Mouse (Mus musculus): Measurements from ENCODE around the gene Rxfp1.

Rxfp1 gene

DNA sequence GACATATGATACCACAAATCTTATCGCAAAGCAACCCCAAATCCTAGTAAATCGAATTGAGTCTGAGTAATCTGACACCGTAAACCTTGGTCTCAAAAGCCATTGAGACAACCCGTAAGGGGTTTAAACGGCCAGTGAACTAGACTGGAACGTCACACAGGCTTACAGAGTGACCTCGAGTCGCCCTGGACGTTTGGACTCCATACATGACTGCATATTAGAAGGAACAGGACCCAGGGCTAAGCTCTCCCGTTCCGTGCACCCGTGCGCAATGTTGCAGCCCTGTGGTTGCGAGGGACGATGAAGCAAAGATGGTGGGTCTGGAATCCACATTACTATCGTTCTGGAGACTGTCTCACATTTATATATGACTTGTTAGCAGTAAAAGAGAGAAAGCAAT, 65.5 kb downstream of the Rxfp1 start:
- 86% methylated on average over 16 of the region's 16 CpGs for WGBS

DNA sequence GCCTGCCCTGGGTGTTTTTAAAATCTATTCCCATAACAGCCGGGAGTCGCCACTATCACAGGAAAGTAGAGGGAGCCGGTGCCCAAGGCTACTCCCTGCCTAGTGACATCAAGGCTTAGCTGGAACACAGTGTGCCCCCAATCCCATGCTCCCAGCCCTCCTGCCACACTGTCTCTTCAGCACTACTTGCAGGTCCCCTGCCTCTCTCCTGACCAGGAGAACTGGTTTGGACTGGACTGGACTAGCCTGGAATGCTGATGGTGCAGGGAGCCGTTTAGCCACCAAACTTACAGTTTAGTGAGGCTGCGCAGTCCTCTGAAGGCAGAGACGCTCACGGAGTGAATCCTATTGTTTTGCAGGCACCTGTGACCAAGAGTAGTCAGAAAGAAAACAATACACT, 67.1 kb downstream of the Rxfp1 start:
- 86% methylated on average over 7 of the region's 7 CpGs for WGBS

DNA sequence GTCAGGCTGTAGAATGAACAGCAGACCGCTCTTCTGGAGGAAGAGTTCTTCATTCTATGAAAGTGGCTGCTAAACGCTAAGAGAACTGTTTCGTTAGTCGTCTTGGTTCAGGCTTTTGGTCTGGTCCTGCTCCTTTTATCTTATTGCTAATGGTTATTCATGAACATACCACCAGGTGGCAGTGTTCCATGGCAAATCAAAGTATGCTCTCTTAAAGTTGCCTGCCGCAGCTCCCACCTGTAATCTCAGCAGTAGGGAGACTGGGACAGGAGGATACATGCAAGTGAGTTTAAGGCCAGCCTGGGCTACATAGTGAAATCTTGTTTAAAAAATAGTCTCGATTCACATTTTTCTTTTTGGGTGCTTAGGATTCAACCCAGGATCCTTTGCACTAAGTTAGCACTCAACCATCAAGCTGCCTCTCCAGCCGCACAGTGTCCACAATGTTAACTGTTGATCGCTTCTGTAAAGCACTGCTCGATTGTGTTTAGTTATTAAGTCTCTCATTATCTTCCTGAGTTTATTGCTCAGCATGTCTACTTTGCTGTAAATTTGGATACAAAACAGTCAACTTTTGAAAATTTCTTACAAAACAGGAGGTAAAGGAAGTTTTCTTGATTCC, 72.8 kb downstream of the Rxfp1 start:
- 34% methylated on average over 9 of the region's 9 CpGs for WGBS

DNA sequence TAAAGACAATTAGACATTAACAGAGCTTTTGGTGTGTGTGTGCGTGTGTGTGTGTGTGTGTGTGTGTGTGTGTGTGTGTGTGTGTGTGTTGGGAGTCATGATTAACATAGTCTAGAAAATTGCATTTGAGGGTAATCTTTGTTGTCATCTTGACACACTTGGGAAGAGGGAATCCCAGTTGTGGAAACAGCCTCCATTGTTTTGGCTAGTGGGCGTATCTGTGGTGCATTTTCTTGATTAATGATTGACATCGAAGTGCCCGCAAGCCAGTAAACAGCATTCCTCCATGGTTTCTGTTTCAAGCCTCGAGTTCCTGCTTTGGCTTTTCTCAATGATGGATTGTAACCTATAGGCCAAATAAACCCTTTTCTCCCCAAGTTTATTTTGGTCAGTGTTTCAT, 81.0 kb downstream of the Rxfp1 start:
- 73% methylated on average over 5 of the region's 5 CpGs for WGBS

DNA sequence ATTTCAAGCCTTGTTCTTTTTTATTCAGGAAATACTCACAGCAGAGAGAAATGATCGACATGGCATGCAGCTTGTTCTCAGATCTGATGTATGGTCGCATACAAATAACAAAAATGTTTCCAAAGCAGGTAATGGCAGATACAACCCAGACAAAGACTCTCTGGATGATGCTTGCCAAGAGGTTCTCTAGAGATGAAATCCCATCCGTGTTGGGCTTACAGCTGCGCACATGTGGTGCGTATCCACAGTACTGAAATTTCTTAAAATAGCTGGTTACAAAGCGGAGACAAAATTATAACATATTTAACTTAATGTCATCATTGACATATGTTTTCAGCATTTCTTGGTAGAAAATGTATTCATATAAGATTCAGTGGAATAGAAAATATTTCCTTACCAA, 85.6 kb downstream of the Rxfp1 start:
- WGBS: 68% methylated on average over 6 of the region's 6 CpGs

DNA sequence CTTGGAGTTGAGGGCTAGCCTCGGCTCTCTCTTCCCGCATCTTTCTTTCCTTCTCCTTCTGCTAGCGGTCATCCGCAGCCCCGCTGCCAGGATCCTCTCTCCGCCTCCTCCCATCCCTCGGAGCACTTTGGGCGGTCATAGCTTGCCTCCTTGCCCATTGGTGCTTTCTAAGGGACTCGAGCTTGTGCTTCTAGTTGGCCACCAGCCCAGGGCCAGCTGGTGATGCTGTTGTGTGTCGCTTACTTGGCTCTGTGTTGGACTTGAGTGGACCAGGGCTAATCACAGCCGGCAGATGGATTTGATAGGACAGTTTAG, 108.3 kb downstream of the Rxfp1 start, which contains the start of gene Etfdh:
TSS of gene Etfdh (minus strand) at position 85 of the 315 bp plus-strand sequence.
- 2% methylated on average over 11 of the region's 11 CpGs for WGBS

DNA sequence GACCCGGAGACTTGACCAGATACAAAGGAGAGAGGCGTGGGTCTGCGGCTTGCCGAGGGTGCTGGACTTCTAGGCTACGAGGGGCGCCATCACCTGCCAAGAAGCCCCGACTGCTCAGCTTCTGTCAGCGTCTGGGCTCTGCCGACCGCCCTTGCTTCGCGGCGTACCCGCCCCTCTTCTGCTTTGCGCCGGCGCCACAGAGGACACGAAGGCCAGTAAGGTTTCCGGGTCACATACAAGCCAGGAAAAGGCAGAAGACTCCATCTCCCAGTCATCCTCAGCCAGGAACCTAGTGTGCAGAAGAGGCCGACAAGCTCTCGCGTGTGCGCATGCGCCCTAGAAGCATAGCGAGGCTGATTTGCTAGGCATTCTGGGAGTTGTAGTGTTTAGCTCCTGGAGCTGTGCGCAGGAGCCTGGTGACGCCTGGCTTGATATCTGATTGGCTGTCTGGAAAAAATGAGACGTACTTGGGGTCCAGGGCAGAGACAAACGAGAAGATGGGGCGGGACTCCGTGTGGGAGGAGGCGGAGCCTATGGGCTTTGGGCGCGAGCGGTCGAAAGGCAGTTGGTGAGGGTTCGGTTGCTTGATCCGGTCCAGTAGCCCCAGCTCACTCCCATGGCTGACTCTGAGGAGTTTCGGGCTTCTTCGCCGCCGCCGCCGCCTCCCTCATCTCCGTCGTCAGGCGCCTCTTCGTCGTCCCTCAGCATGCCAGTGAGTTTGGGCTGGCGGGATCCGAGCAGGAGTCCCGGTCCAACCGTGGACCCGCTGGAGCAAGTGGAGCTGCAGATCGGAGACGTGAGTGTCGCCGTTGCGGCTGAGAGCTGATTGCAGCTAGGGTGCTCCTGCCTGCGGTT, 108.9 kb downstream of the Rxfp1 start, which contains the start of gene 4930579G24Rik:
TSS of gene 4930579G24Rik (plus strand) at position 519 of the 855 bp plus-strand sequence.
- WGBS: under 1% methylated on average over 60 of the region's 60 CpGs

DNA sequence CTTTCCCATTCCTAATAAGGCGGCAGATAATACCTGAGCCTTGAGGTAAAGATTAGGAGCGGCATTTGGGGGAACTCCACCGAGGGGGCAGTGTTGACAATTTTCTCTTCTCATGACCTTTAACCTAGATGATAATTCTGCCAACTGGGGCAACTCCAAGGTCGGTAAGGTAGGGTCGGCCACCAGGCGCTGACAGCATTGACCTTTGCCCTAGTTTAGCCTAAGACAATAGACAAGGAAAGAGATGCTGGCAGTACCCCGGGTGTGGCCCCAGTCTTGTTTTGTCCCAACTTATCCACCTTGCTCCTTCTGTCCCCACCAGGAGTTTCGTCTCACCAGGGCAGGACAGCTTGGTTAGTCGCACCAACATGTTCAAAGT, 109.5 kb downstream of the Rxfp1 start:
- under 1% methylated on average over 9 of the region's 9 CpGs for WGBS

DNA sequence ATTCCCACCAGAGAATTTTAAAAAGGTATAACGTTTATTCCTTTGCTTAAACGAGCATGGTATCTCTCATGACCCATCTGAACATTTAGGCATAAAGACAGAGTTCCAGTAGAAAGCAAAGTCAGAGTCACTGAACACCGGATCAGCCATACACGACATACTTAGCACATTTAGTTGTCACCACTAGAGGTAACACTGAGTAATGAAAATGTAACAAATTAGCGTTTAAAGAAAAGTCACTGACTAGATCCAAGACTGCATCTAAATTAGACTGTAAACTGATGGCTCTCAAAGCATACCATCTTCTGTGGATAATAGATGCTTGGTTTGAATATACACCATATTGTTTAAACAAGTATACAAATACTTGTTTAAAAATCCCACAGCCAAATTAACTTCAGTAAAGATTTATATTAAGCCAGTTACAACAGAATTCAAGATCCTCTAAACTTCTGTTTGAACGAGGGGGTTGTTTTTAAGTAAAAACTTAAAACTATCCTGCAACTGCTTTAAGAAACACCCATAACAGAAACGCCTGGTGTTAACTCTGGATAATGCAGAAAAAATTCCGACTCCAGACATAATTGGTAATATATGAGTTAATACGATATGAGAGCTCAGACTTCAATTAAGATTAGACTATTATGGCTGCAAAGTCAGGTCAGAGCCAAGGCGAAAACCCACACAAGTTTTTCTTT, 110.0 kb downstream of the Rxfp1 start:
- WGBS: 11% methylated on average over 10 of the region's 10 CpGs

DNA sequence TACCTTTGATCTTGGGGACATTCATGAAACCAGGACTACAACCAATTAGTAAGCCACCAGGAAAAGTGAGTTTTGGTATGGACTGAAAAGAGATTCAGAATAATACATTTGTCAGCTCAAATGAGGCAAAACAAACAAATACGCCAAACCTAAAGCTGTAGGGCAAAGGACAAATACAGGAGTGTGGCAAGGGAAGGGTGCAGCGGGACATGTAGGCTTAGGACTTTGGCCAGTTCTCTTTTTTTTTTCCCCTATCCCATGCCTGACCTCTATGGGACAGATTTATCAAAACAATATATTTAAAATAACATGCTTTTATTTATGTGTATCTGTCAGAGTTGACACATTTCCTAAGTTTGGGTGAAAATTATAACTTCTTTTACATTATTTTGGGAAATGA, 127.8 kb downstream of the Rxfp1 start:
- WGBS: 89% methylated on average over 2 of the region's 2 CpGs

DNA sequence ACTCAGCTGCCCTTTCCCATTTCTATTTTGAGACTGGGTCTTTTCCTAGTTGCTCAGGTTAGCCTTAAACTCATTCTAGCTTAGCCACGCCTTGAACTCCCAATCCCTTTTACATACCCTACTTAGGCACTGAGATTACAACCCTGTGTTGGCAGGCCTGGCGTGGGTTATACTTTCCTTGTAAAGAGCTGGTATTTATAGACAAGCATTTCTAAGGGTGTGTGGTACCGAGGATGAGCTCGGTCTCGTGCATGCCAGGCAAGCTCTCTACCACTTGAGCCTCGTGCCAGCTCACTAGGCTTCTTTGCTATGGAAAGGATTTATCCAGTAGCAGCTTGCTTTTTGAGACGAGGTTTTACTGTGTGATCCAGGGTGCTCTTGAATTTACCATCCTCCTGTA, 142.2 kb downstream of the Rxfp1 start:
- WGBS: 56% methylated on average over 7 of the region's 7 CpGs

DNA sequence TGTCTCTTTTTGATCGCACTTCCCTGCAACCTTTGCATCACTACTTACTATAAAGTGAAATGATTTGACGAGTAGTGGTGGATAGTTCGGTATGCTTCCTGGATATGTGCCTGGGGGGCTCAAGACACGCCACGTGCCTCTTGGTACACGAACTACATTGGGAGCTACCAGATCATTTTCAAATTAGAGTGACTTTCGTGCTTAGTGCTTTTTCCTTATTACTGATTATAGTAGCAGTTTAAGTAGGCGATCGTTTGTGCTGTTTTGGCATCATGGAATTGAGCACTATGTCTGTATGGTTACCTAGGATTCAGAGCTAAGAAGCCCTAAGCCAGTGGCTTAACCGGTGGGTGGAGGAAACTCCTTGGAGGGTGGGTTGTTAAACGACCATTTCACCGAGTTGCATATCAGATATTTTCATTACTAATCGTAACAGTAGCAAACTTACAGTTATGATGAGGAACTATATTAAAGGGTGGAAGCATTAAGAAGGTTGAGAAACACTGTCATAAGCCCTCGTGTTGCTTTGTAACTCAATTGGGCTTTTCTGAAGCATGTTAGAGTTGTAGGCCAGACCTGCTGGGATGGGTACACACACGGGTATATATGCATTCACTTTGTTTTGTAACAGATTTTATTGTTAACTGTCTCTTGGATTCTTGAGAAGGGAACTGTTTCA, 145.7 kb downstream of the Rxfp1 start:
- WGBS: 3% methylated on average over 15 of the region's 15 CpGs
